Mouse (Mus musculus): ENCODE data around the gene Rbm8a2. TPM values are rescaled to one million over a fixed set of nuclear protein-coding genes. Genes with fewer than 3 reads are reported as not detected.

Gene Rbm8a2
- total and polyA plus RNA-seq, 2 experiments from 2014 or later = 0.53 TPM; not detected in 1

- no peak overlapping the region for H3K4me3 ChIP-seq (ENCODE audit: low read length)
- no peaks in the 10 kb centered on the region for H3K27me3 ChIP-seq (ENCODE audit: insufficient read depth, low read length)
- H3K36me3 ChIP-seq (ENCODE audit: insufficient read depth, low read length) = no peaks in the 10 kb centered on the region
- TF ChIP-seq CTCF (IDR thresholded peaks at IDR 0.05; ENCODE audit: low read depth) = no peak
- no peaks in the 10 kb centered on the region for H3K4me1 ChIP-seq (ENCODE audit: insufficient read depth, low read length)
- no peak overlapping the region for H3K4me2 ChIP-seq (ENCODE audit: low read depth, low read length)
- DNase-seq (ENCODE audit: low spot score) = no peak
- no peak overlapping the region for H3K9ac ChIP-seq (replicated peaks; ENCODE audit: low read length)
- H3K9me3 ChIP-seq (ENCODE audit: low read length) = no peaks in the 10 kb centered on the region
- no peak for ATAC-seq
- H3K27ac ChIP-seq = no peak overlapping the region
Measured at GRCm38 (mm10) chr1:176011072-176011471, 32.2 kb upstream of the Rbm8a2 start.

- no peaks in the 10 kb centered on the region for H3K9me3 ChIP-seq (ENCODE audit: low read length)
- 93% methylated on average over 2 of the region's 2 CpGs for WGBS
- no peak for ATAC-seq
- H3K4me3 ChIP-seq (ENCODE audit: low read length) = no peak overlapping the region
- no peaks in the 10 kb centered on the region for H3K36me3 ChIP-seq (ENCODE audit: insufficient read depth, low read length)
- DNase-seq (ENCODE audit: low spot score) = no peak
- H3K27me3 ChIP-seq (ENCODE audit: insufficient read depth, low read length) = no peaks in the 10 kb centered on the region
- TF ChIP-seq CTCF (IDR thresholded peaks at IDR 0.05; ENCODE audit: low read depth) = no peak; the same call in 1 of the 2 replicates
- H3K27ac ChIP-seq = no peak overlapping the region
- H3K4me1 ChIP-seq (ENCODE audit: insufficient read depth, low read length) = no peaks in the 10 kb centered on the region
- H3K9ac ChIP-seq (replicated peaks; ENCODE audit: low read length) = no peak overlapping the region
- no peak overlapping the region for H3K4me2 ChIP-seq (ENCODE audit: low read depth, low read length)
Measured at GRCm38 (mm10) chr1:176008411-176008810, 29.5 kb upstream of the Rbm8a2 start.

DNA sequence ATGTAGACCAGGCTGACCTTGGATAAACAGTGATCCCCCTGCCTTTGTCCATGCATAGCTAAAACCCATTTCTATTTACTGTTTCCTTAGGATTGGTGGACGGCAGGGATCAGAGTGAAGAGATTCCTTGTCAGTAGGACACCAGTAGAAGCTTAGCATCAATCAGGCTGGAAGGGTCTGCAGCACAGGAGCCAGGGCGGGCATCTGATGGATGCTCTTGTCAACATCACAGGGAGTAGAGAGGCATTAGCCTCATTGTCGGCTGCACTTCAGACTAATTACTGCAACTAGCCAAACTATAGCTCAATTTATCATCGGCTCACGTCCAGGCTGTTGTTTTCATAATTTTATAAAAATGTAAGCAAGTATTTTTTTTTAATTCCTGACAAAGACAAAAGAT, 21.7 kb upstream of the Rbm8a2 start:
- Histone ChIP-seq H3K9ac (replicated peaks; ENCODE audit: low read length) (no peak overlapping the region), H3K9me3 (ENCODE audit: low read length) (no peaks in the 10 kb centered on the region), H3K27ac (no peak overlapping the region), H3K4me3 (ENCODE audit: low read length) (no peak overlapping the region), H3K4me1 (ENCODE audit: insufficient read depth, low read length) (0 out of 2 replicates have a peak, but pooled peaks cover 4% of the 10 kb centered on the region), H3K36me3 (ENCODE audit: insufficient read depth, low read length) (no peaks in the 10 kb centered on the region), H3K27me3 (ENCODE audit: insufficient read depth, low read length) (no peaks in the 10 kb centered on the region), H3K4me2 (ENCODE audit: low read depth, low read length) (no peak overlapping the region)
- WGBS = 59% methylated on average over 5 of the region's 5 CpGs
- no peak for ATAC-seq
- TF ChIP-seq CTCF (IDR thresholded peaks at IDR 0.05; ENCODE audit: low read depth) = no peak
- DNase-seq (ENCODE audit: low spot score) = no peak

DNA sequence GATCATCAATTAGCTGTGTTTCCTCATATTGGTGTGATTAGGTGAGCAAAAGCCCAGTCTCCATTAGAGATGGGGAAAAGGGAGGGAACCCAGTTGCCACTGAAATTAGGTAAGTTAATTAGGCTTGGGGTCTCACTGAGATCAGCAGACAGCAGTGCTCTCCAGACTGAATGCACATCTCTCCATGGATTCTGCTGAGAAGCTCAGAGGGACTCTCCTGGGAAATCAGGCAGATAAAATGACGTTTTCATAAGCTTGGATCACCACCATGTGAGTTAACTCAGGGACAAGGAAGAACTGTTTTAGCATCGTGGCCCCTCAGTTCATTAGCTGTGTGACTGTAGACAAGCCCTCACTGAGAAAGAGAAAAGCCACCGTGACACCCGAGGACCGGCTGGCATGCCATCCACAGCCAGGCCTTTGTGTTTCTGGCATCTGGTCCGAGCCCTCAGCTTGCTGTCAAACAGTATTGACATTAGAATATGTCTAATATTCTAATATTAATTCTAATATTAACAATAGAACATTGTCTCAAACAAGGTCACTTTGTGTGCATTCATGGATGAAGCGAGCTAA, 18.2 kb upstream of the Rbm8a2 start:
- no peak overlapping the region for H3K9ac ChIP-seq (replicated peaks; ENCODE audit: low read length)
- no peaks in the 10 kb centered on the region for H3K36me3 ChIP-seq (ENCODE audit: insufficient read depth, low read length)
- DNase-seq (ENCODE audit: low spot score) = peak; percentile 24
- WGBS = 29% methylated on average over 7 of the region's 7 CpGs
- peak; percentile 58; the same call in 1 of the 2 replicates for ATAC-seq
- no peak for TF ChIP-seq CTCF (IDR thresholded peaks at IDR 0.05; ENCODE audit: low read depth)
- no peaks in the 10 kb centered on the region for H3K9me3 ChIP-seq (ENCODE audit: low read length)
- H3K4me2 ChIP-seq (ENCODE audit: low read depth, low read length) = no peak overlapping the region
- H3K4me1 ChIP-seq (ENCODE audit: insufficient read depth, low read length) = 0 out of 2 replicates have a peak, but pooled peaks cover 4% of the 10 kb centered on the region
- H3K27ac ChIP-seq = no peak overlapping the region
- H3K27me3 ChIP-seq (ENCODE audit: insufficient read depth, low read length) = 0 out of 2 replicates have a peak, but pooled peaks cover 4% of the 10 kb centered on the region
- no peak overlapping the region for H3K4me3 ChIP-seq (ENCODE audit: low read length)

DNA sequence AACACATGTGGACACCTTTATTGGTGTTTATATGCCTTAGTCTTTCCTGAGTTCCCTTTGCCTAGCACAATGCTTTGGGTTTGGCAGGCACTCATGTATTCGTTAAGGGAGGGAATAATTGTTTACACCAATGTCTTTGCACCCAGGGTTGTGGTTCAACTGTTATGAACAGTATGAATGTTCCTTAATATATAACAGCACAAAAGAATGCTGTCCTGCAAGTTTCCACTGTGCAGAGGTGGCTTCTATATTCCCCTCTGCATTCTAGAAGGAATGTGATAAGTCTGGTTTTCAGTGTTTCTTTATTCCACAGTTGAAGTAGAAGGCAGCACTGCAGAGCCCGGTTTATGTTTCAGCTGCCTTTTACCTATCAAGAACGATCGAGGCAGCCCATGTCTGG, 10.0 kb upstream of the Rbm8a2 start:
- no peaks in the 10 kb centered on the region for H3K36me3 ChIP-seq (ENCODE audit: insufficient read depth, low read length)
- DNase-seq (ENCODE audit: low spot score) = no peak
- 93% methylated on average over 4 of the region's 4 CpGs for WGBS
- H3K9ac ChIP-seq (replicated peaks; ENCODE audit: low read length) = no peak overlapping the region
- no peak overlapping the region for H3K27ac ChIP-seq
- ATAC-seq = no peak
- H3K27me3 ChIP-seq (ENCODE audit: insufficient read depth, low read length) = no peaks in the 10 kb centered on the region
- no peaks in the 10 kb centered on the region for H3K9me3 ChIP-seq (ENCODE audit: low read length)
- no peak for TF ChIP-seq CTCF (IDR thresholded peaks at IDR 0.05; ENCODE audit: low read depth)
- H3K4me2 ChIP-seq (ENCODE audit: low read depth, low read length) = no peak overlapping the region
- no peaks in the 10 kb centered on the region for H3K4me1 ChIP-seq (ENCODE audit: insufficient read depth, low read length)
- H3K4me3 ChIP-seq (ENCODE audit: low read length) = no peak overlapping the region

GRCm38 (mm10) chr1:175988448-175988847, 9.5 kb upstream of the Rbm8a2 start:
- Histone ChIP-seq H3K4me1 (ENCODE audit: insufficient read depth, low read length) (no peaks in the 10 kb centered on the region), H3K4me2 (ENCODE audit: low read depth, low read length) (no peak overlapping the region), H3K9ac (replicated peaks; ENCODE audit: low read length) (no peak overlapping the region), H3K27me3 (ENCODE audit: insufficient read depth, low read length) (no peaks in the 10 kb centered on the region), H3K27ac (no peak overlapping the region), H3K4me3 (ENCODE audit: low read length) (no peak overlapping the region), H3K36me3 (ENCODE audit: insufficient read depth, low read length) (no peaks in the 10 kb centered on the region), H3K9me3 (ENCODE audit: low read length) (no peaks in the 10 kb centered on the region)
- DNase-seq (ENCODE audit: low spot score) (no peak), ATAC-seq (no peak)
- WGBS = 86% methylated on average over 5 of the region's 5 CpGs
- no peak for TF ChIP-seq CTCF (IDR thresholded peaks at IDR 0.05; ENCODE audit: low read depth)

DNA sequence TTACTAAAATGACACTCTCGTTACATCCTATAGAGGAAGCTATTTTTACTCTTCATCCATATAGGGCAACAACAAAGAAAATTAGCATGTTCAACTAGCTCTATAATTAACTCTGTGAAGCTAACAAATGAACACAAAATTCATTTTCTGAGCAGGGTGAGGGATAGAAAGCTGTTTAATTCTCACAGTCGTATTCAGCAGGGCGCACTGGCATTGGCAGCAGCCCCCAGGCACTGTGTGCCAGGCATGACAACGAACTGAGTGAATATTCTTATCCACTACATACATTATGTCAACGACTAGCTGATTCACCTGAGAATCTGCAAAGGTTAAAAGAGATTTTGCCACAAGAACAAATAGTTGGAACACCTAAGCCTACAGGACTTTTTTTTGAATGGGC, 8.2 kb downstream of the Rbm8a2 start:
- Histone ChIP-seq H3K9me3 (ENCODE audit: low read length) (no peaks in the 10 kb centered on the region; the same call in 1 of the 2 replicates), H3K4me3 (ENCODE audit: low read length) (no peak overlapping the region), H3K27ac (no peak overlapping the region), H3K36me3 (ENCODE audit: insufficient read depth, low read length) (no peaks in the 10 kb centered on the region), H3K4me1 (ENCODE audit: insufficient read depth, low read length) (no peaks in the 10 kb centered on the region), H3K9ac (replicated peaks; ENCODE audit: low read length) (no peak overlapping the region), H3K4me2 (ENCODE audit: low read depth, low read length) (no peak overlapping the region), H3K27me3 (ENCODE audit: insufficient read depth, low read length) (no peaks in the 10 kb centered on the region)
- ATAC-seq = no peak
- TF ChIP-seq CTCF (IDR thresholded peaks at IDR 0.05; ENCODE audit: low read depth) = no peak
- DNase-seq (ENCODE audit: low spot score) = peak; percentile 46
- 30% methylated on average over 5 of the region's 5 CpGs for WGBS

All from hindbrain, postnatal 0 days (tissue).